Mouse (Mus musculus) heart, embryonic 12.5 days (tissue): ENCODE measurements around the gene G430095P16Rik. TPM values are rescaled to one million over a fixed set of nuclear protein-coding genes. Genes with fewer than 3 reads are reported as not detected.
A peak's percentile ranks its signal among the peaks of the same experiment; 100 is the strongest.

Experiments
- ATAC-seq: fragments of 200-750 bp; cut with Nextera tagmentation; 2 replicates; pipeline ENCODE4 v1.8.0; 2017; ENCODE audit warnings: moderate TSS enrichment, moderate library complexity; ENCODE audit not compliant: insufficient number of reproducible peaks, low FRiP score
- H3K27ac ChIP-seq: fragments of 300-500 bp; sonication (generic); 2 replicates; pipeline ENCODE4 v1.5.1; 2016; ENCODE audit warnings: mild to moderate bottlenecking, moderate library complexity; ENCODE audit not compliant: poor library complexity, severe bottlenecking
- H3K27me3 ChIP-seq: fragments of 300-500 bp; sonication (generic); replicated peaks from 2 replicates; pipeline ENCODE4 v1.6.1; 2016; ENCODE audit warnings: mild to moderate bottlenecking, moderate library complexity
- H3K36me3 ChIP-seq: fragments of 300-500 bp; sonication (generic); 2 replicates; pipeline ENCODE4 v1.6.1; 2016; ENCODE audit warnings: mild to moderate bottlenecking, moderate library complexity
- H3K4me1 ChIP-seq: fragments of 300-500 bp; sonication (generic); replicated peaks from 2 replicates; pipeline ENCODE4 v1.6.1; 2016; ENCODE audit warnings: mild to moderate bottlenecking
- H3K4me2 ChIP-seq: fragments of 300-500 bp; sonication (generic); 2 replicates; pipeline ENCODE4 v1.6.1; 2016; ENCODE audit warnings: mild to moderate bottlenecking, moderate library complexity
- H3K4me3 ChIP-seq: fragments of 300-500 bp; sonication (generic); 2 replicates; pipeline ENCODE4 v1.5.1; 2016; ENCODE audit warnings: mild to moderate bottlenecking
- H3K9ac ChIP-seq: fragments of 300-500 bp; sonication (generic); 2 replicates; pipeline ENCODE4 v1.6.1; 2016; ENCODE audit warnings: mild to moderate bottlenecking, moderate library complexity
- H3K9me3 ChIP-seq: fragments of 300-500 bp; sonication (generic); replicated peaks from 2 replicates; pipeline ENCODE4 v1.6.1; 2016; ENCODE audit warnings: mild to moderate bottlenecking, moderate library complexity
- WGBS: fragments of 180-500 bp; shearing (Covaris S2); methylation state at CpG from one replicate; pipeline ENCODE4 v1.1.7; 2016; 5-methylcytosine and 5-hydroxymethylcytosine counted together
- polyA plus RNA-seq: library from polyadenylated mRNA; unstranded; fragments of >200 nt; fragmentation: Nextera tagmentation; extraction: Ambion mirVana; gene quantifications from 2 replicates; pipeline ENCODE4 v1.2.1, GENCODE M21; 2016

The G430095P16Rik gene
- polyA plus RNA-seq, 1 experiment from 2014 or later = 6.9 TPM

GRCm38 (mm10) chr8:84772628-84773027, 49.8 kb downstream of the G430095P16Rik start:
- WGBS = 3% methylated on average over 2 of the region's 3 CpGs
- Histone ChIP-seq H3K27me3 (peaks cover 96% of the 10 kb centered on the region), H3K27ac (no peak overlapping the region), H3K4me1 (peaks cover 50% of the 10 kb centered on the region), H3K9me3 (no peaks in the 10 kb centered on the region), H3K4me2 (peak overlapping the region; percentile 47; the same call in 1 of the 2 replicates), H3K9ac (no peak overlapping the region), H3K4me3 (peak overlapping the region; percentile 16; the same call in 1 of the 2 replicates), H3K36me3 (no peaks in the 10 kb centered on the region)
- no peak for ATAC-seq

GRCm38 (mm10) chr8:84773304-84773703, 50.5 kb downstream of the G430095P16Rik start:
- Histone ChIP-seq H3K27me3 (peaks cover 98% of the 10 kb centered on the region), H3K27ac (no peak overlapping the region)
- 5% methylated on average over 9 of the region's 9 CpGs for WGBS

GRCm38 (mm10) chr8:84773833-84774232, 51.0 kb downstream of the G430095P16Rik start:
- H3K4me3 ChIP-seq = peak overlapping the region; percentile 36
- no peak overlapping the region for H3K27ac ChIP-seq
- H3K4me1 ChIP-seq = peaks cover 50% of the 10 kb centered on the region
- ATAC-seq = peak; percentile 53
- H3K36me3 ChIP-seq = no peaks in the 10 kb centered on the region
- WGBS = under 1% methylated on average over 18 of the region's 19 CpGs
- no peaks in the 10 kb centered on the region for H3K9me3 ChIP-seq
- peaks cover 98% of the 10 kb centered on the region for H3K27me3 ChIP-seq
- peak overlapping the region; percentile 40 for H3K9ac ChIP-seq
- H3K4me2 ChIP-seq = peak overlapping the region; percentile 66

More at GRCm38 (mm10) chr8:84773304-84773703, 50.5 kb downstream of the G430095P16Rik start:
- H3K9ac ChIP-seq = no peak overlapping the region
- peaks cover 50% of the 10 kb centered on the region for H3K4me1 ChIP-seq
- no peaks in the 10 kb centered on the region for H3K9me3 ChIP-seq
- peak overlapping the region; percentile 36 for H3K4me3 ChIP-seq
- peak overlapping the region; percentile 66 for H3K4me2 ChIP-seq
- no peak for ATAC-seq
- no peaks in the 10 kb centered on the region for H3K36me3 ChIP-seq

GRCm38 (mm10) chr8:84774473-84774911, 51.7 kb downstream of the G430095P16Rik start:
- peak overlapping the region; percentile 36 for H3K4me3 ChIP-seq
- H3K9ac ChIP-seq = peak overlapping the region; percentile 50; the same call in 1 of the 2 replicates
- no peaks in the 10 kb centered on the region for H3K36me3 ChIP-seq
- H3K4me1 ChIP-seq = peaks cover 53% of the 10 kb centered on the region
- no peak for ATAC-seq
- peak overlapping the region; percentile 10; the same call in 1 of the 2 replicates for H3K27ac ChIP-seq
- peak overlapping the region; percentile 66 for H3K4me2 ChIP-seq
- 10% methylated on average over 10 of the region's 10 CpGs for WGBS
- H3K27me3 ChIP-seq = peaks cover 98% of the 10 kb centered on the region
- H3K9me3 ChIP-seq = no peaks in the 10 kb centered on the region

GRCm38 (mm10) chr8:84775105-84775591, 52.3 kb downstream of the G430095P16Rik start:
- Histone ChIP-seq H3K4me1 (peaks cover 59% of the 10 kb centered on the region), H3K36me3 (no peaks in the 10 kb centered on the region), H3K4me3 (0 out of 2 replicates have a peak overlapping the region, but pooled peaks have one; percentile 1), H3K27ac (peak overlapping the region; percentile 23; the same call in 1 of the 2 replicates), H3K27me3 (peaks cover 98% of the 10 kb centered on the region), H3K4me2 (peak overlapping the region; percentile 66), H3K9me3 (no peaks in the 10 kb centered on the region), H3K9ac (peak overlapping the region; percentile 50)
- ATAC-seq = no peak
- WGBS = 8% methylated on average over 13 of the region's 13 CpGs

GRCm38 (mm10) chr8:84775621-84776113, 52.9 kb downstream of the G430095P16Rik start:
- WGBS = 15% methylated on average over 7 of the region's 7 CpGs
- no peak for ATAC-seq
- 0 out of 2 replicates have a peak overlapping the region, but pooled peaks have one; percentile 1 for H3K4me3 ChIP-seq
- H3K4me1 ChIP-seq = peaks cover 60% of the 10 kb centered on the region
- H3K9me3 ChIP-seq = no peaks in the 10 kb centered on the region
- H3K36me3 ChIP-seq = no peaks in the 10 kb centered on the region
- H3K9ac ChIP-seq = peak overlapping the region; percentile 50; the same call in 1 of the 2 replicates
- peaks cover 97% of the 10 kb centered on the region for H3K27me3 ChIP-seq
- peak overlapping the region; percentile 23; the same call in 1 of the 2 replicates for H3K27ac ChIP-seq
- peak overlapping the region; percentile 66; the same call in 1 of the 2 replicates for H3K4me2 ChIP-seq

Other genes with a start within 250 kb of the G430095P16Rik start
- 63.4 and 68.1 TPM in 2 replicates for gene Ier2, start 60.2 kb upstream of the G430095P16Rik start, polyA plus RNA-seq
- 46.2 and 49.5 TPM in 2 replicates for gene Trmt1, start 36.7 kb upstream of the G430095P16Rik start, polyA plus RNA-seq
- gene Nacc1, start 35.1 kb upstream of the G430095P16Rik start, polyA plus RNA-seq = 20.9 and 21.3 TPM in 2 replicates
- 18.1 and 19.7 TPM in 2 replicates for gene Lyl1, start 21.6 kb upstream of the G430095P16Rik start, polyA plus RNA-seq
- 9.2 and 10.9 TPM in 2 replicates for gene Nfix, start 77.3 kb downstream of the G430095P16Rik start, polyA plus RNA-seq
- 4.6 and 6.2 TPM in 2 replicates for gene Dand5, start 99.8 kb downstream of the G430095P16Rik start, polyA plus RNA-seq
- 50.9 and 52.1 TPM in 2 replicates for gene Gadd45gip1, start 108.5 kb downstream of the G430095P16Rik start, polyA plus RNA-seq
- 129 and 131 TPM in 2 replicates for gene Rad23a, start 117.7 kb downstream of the G430095P16Rik start, polyA plus RNA-seq
- 747 and 767 TPM in 2 replicates for gene Calr, start 123.9 kb downstream of the G430095P16Rik start, polyA plus RNA-seq
- 53.6 and 59.2 TPM in 2 replicates for gene Farsa, start 134.0 kb downstream of the G430095P16Rik start, polyA plus RNA-seq
- gene Syce2, start 149.1 kb downstream of the G430095P16Rik start, polyA plus RNA-seq = 36.5 and 36.9 TPM in 2 replicates
- gene Gcdh, start 170.9 kb downstream of the G430095P16Rik start, polyA plus RNA-seq = 35.5 and 36.2 TPM in 2 replicates
- gene Klf1, start 178.9 kb downstream of the G430095P16Rik start, polyA plus RNA-seq = 12.1 and 17.9 TPM in 2 replicates
- gene Dnase2a, start 185.6 kb downstream of the G430095P16Rik start, polyA plus RNA-seq = 4.2 and 4.3 TPM in 2 replicates
- 0.13 and 0.24 TPM in 2 replicates for gene Mast1, start 214.4 kb downstream of the G430095P16Rik start, polyA plus RNA-seq
- 0.20 and 0.31 TPM in 2 replicates for gene Rtbdn, start 224.0 kb downstream of the G430095P16Rik start, polyA plus RNA-seq
- not detected in 2 replicates for gene Gm49661, start 246.4 kb downstream of the G430095P16Rik start, polyA plus RNA-seq
- gene Prdx2, start 246.6 kb downstream of the G430095P16Rik start, polyA plus RNA-seq = 638 and 672 TPM in 2 replicates
- 77.1 and 79.0 TPM in 2 replicates for gene Rnaseh2a, start 246.8 kb downstream of the G430095P16Rik start, polyA plus RNA-seq